Mouse (Mus musculus) lung, embryonic 16.5 days (tissue): Measurements from ENCODE around the gene Scamp1. TPM values are rescaled to one million over a fixed set of nuclear protein-coding genes. Genes with fewer than 3 reads are reported as not detected.
A peak's percentile ranks its signal among the peaks of the same experiment; 100 is the strongest.

Experiments
- ATAC-seq: fragments of 200-750 bp; cut with Nextera tagmentation; 2 replicates; pipeline ENCODE4 v1.8.0; 2017; ENCODE audit warnings: low read depth, mild to moderate bottlenecking, moderate library complexity
- H3K27ac ChIP-seq: fragments of 300-500 bp; sonication (generic); 2 replicates; pipeline ENCODE4 v1.5.1; 2014; ENCODE audit warnings: mild to moderate bottlenecking, control low read depth, low read length
- H3K27me3 ChIP-seq: fragments of 300-500 bp; sonication (generic); 2 replicates; pipeline ENCODE4 v1.6.1; 2014; ENCODE audit warnings: low read depth, low read length, mixed read lengths; ENCODE audit not compliant: control insufficient read depth, insufficient read depth
- H3K36me3 ChIP-seq: fragments of 300-500 bp; sonication (generic); 2 replicates; pipeline ENCODE4 v1.6.1; 2014; ENCODE audit warnings: low read length; ENCODE audit not compliant: control insufficient read depth, insufficient read depth
- H3K4me1 ChIP-seq: fragments of 300-500 bp; sonication (generic); replicated peaks from 2 replicates; pipeline ENCODE4 v1.6.1; 2014; ENCODE audit warnings: low read length, mixed read lengths; ENCODE audit not compliant: control insufficient read depth, insufficient read depth
- H3K4me2 ChIP-seq: fragments of 300-500 bp; sonication (generic); 2 replicates; pipeline ENCODE4 v1.6.1; 2014; ENCODE audit warnings: low read depth, low read length, control low read depth
- H3K4me3 ChIP-seq: fragments of 300-500 bp; sonication (generic); 2 replicates; pipeline ENCODE4 v1.5.1; 2014; ENCODE audit warnings: mild to moderate bottlenecking, low read length, control low read depth
- H3K9ac ChIP-seq: fragments of 300-500 bp; sonication (generic); 2 replicates; pipeline ENCODE4 v1.6.1; 2014; ENCODE audit warnings: low read length, control low read depth
- H3K9me3 ChIP-seq: fragments of 300-500 bp; sonication (generic); 2 replicates; pipeline ENCODE4 v1.6.1; 2016; ENCODE audit warnings: low read length; ENCODE audit not compliant: control insufficient read depth
- WGBS: fragments of 180-500 bp; shearing (Covaris S2); extraction: QIAGEN DNeasy Blood & Tissue Kit; methylation state at CpG from one replicate; pipeline ENCODE4 v1.1.7; 2014; 5-methylcytosine and 5-hydroxymethylcytosine counted together
- polyA plus RNA-seq: library from polyadenylated mRNA; unstranded; fragments of >200 nt; fragmentation: Nextera tagmentation; extraction: Ambion mirVana; gene quantifications from 2 replicates; pipeline ENCODE4 v1.2.1, GENCODE M21; 2015

Scamp1 gene
- polyA plus RNA-seq, 1 experiment from 2014 or later: 33.0 TPM

DNA sequence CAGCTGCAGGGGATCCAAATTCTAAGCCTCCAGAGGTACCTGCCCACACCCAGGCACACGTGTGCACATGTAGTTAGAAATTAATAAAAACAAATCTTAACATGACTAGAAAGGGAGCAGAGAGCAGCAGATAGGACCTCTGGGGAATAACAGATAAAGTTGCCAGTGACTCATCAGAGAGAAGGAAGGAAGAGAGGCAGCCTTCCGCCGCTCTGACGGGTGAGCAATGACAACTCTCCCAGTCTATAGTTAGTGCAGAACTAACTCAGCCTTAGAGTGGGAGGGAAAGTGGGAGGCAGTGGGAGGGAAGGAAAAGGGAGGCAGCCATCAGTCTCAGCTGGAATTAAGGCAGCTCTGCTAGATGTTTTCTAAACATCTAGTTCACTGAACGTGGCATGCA is 21.7 kb downstream of the Scamp1 start:
- Histone ChIP-seq H3K27me3 (no peaks in the 10 kb centered on the region), H3K4me2 (no peak overlapping the region), H3K4me1 (peaks cover 10% of the 10 kb centered on the region), H3K9ac (no peak overlapping the region), H3K27ac (no peak overlapping the region), H3K36me3 (no peaks in the 10 kb centered on the region), H3K4me3 (no peak overlapping the region), H3K9me3 (no peaks in the 10 kb centered on the region)
- ATAC-seq: no peak
- WGBS: 62% methylated on average over 5 of the region's 5 CpGs

DNA sequence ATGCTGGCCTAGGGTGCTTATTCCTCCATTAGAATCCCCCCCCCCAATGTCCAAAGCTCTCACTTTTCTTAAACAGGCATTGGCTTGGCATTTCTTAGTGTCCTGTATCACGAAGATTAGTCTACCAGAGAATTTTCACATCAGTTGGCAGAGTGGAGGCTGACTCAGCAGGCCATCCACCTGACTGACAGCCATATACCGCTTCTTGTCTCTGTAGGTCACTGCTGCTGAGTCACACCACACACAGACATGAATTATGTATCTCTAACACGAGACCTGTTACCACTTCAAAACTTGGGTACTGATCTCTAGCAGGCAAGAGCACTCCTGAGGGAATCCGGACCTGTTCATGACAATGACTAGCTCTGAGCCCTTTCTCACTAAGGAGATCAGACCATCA is 23.1 kb downstream of the Scamp1 start:
- no peak for ATAC-seq
- no peak overlapping the region for H3K9ac ChIP-seq
- H3K27ac ChIP-seq: no peak overlapping the region
- no peak overlapping the region for H3K4me3 ChIP-seq
- peaks cover 3% of the 10 kb centered on the region for H3K4me1 ChIP-seq
- H3K4me2 ChIP-seq: no peak overlapping the region
- no peaks in the 10 kb centered on the region for H3K9me3 ChIP-seq
- no peaks in the 10 kb centered on the region for H3K36me3 ChIP-seq
- 75% methylated on average over 4 of the region's 4 CpGs for WGBS
- H3K27me3 ChIP-seq: no peaks in the 10 kb centered on the region

DNA sequence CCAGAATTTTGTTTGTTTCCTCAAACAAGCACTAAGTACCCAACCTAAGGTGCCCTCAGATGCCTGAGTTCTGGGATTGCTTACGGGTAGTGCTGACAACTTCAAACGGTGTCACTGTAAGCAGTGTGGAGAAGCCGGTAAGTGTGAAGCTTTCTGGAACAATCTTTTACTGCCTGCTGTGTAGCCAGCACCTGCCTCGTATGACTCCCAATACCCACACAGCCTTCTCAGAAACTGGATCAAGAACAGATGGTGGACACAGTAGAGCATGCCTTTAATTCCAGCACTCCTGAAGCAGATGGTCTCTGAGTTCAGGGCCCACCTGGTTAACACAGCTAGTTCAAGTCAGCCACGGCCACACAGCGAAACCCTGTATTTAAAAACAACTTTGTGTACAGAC is 24.0 kb downstream of the Scamp1 start:
- no peak overlapping the region for H3K4me2 ChIP-seq
- H3K4me1 ChIP-seq: peaks cover 9% of the 10 kb centered on the region
- no peaks in the 10 kb centered on the region for H3K36me3 ChIP-seq
- H3K4me3 ChIP-seq: no peak overlapping the region
- no peak for ATAC-seq
- no peaks in the 10 kb centered on the region for H3K9me3 ChIP-seq
- WGBS: 67% methylated on average over 6 of the region's 6 CpGs
- H3K27ac ChIP-seq: no peak overlapping the region
- H3K9ac ChIP-seq: no peak overlapping the region
- H3K27me3 ChIP-seq: no peaks in the 10 kb centered on the region

DNA sequence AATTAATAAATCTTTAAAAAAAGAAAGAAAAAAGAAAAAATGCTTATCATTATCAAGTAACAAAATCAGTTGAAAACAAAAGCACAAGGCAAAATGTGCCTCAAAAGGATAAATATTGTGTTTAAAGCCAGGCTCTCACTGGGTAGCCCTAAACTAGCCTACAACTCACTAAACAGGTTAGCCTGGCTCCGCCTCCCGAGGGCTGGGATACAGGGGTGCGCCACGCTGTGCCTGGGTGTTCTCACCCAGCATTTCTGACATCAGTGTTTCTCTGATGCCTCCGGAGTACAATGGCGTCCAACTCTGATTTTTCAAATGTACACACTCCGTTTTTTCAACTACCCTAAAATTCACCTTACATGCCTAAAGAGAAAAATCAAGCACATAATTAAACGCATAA is 24.7 kb downstream of the Scamp1 start:
- Histone ChIP-seq H3K4me1 (peaks cover 9% of the 10 kb centered on the region; the same call in 1 of the 2 replicates), H3K27ac (no peak overlapping the region), H3K9me3 (no peaks in the 10 kb centered on the region), H3K4me3 (no peak overlapping the region), H3K36me3 (no peaks in the 10 kb centered on the region), H3K4me2 (no peak overlapping the region), H3K27me3 (no peaks in the 10 kb centered on the region), H3K9ac (no peak overlapping the region)
- no peak for ATAC-seq
- WGBS: 76% methylated on average over 8 of the region's 8 CpGs

DNA sequence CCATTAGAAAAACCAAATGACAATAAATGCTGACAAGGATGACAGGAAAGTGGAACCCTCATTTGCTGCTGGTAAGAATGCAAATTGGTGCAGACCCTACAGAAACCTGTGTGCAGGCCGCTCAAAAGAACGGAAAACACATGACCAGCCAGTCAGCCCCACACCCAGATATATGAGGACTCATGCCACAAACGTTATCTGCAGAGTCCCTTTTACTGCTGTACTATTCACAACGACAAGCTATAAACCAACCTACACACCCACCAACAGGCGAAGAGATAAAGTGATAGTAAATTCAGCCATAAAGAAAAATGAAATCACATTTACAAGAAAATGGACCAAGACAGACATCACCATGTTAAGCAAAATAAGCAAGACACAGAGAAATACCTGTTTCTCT is 26.4 kb downstream of the Scamp1 start:
- H3K4me2 ChIP-seq: no peak overlapping the region
- 85% methylated on average over 5 of the region's 5 CpGs for WGBS
- no peak overlapping the region for H3K27ac ChIP-seq
- no peaks in the 10 kb centered on the region for H3K27me3 ChIP-seq
- no peaks in the 10 kb centered on the region for H3K9me3 ChIP-seq
- H3K9ac ChIP-seq: no peak overlapping the region
- peaks cover 9% of the 10 kb centered on the region; the same call in 1 of the 2 replicates for H3K4me1 ChIP-seq
- no peak overlapping the region for H3K4me3 ChIP-seq
- no peak for ATAC-seq
- H3K36me3 ChIP-seq: no peaks in the 10 kb centered on the region

DNA sequence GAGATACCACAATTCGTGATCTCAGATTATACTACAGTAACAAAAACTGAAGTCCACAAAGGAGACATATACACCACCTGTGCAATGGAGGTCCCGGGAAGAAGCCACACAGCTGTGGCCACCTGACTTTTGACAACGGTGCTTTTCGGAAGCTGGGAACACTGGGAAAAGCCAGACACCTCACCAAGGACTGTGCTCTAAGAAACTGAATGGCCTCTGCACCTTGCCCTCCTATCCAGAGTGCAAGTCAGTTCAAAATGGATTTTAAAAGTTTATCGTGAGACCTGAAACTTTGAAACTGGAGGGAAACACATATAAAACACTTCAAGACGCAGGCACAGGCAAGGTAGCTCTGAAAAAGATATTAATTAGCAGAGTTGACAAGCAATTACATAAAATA is 27.1 kb downstream of the Scamp1 start:
- H3K9ac ChIP-seq: no peak overlapping the region
- H3K36me3 ChIP-seq: no peaks in the 10 kb centered on the region
- no peaks in the 10 kb centered on the region for H3K27me3 ChIP-seq
- no peaks in the 10 kb centered on the region for H3K9me3 ChIP-seq
- WGBS: 82% methylated on average over 6 of the region's 6 CpGs
- H3K27ac ChIP-seq: no peak overlapping the region
- ATAC-seq: no peak
- H3K4me1 ChIP-seq: peaks cover 9% of the 10 kb centered on the region; the same call in 1 of the 2 replicates
- H3K4me3 ChIP-seq: no peak overlapping the region
- H3K4me2 ChIP-seq: no peak overlapping the region

DNA sequence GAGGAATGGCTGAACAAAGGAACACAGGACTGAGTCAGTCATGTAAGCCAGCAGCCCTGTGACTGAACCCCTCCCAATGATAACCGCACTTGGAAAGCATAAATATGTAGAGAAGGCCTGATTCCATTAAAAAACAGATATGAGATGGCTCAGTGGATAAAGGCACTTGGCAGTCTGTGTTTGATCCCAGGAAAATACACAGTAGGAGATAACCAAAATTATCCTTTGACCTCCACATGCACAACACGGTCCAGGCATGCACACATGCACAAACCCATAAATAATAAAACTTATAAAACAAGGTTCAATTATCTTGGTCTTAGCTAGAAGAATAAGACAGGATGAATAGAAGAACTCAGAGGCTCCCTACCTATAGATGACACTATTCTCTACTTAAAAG is 27.9 kb downstream of the Scamp1 start:
- ATAC-seq: peak; percentile 31; the same call in 1 of the 2 replicates
- WGBS: 36% methylated on average over 2 of the region's 2 CpGs
- H3K27ac ChIP-seq: peak overlapping the region; percentile 9; the same call in 1 of the 2 replicates
- no peak overlapping the region for H3K4me3 ChIP-seq
- H3K9me3 ChIP-seq: no peaks in the 10 kb centered on the region
- H3K4me2 ChIP-seq: no peak overlapping the region
- H3K9ac ChIP-seq: no peak overlapping the region
- H3K27me3 ChIP-seq: no peaks in the 10 kb centered on the region
- no peaks in the 10 kb centered on the region for H3K36me3 ChIP-seq
- H3K4me1 ChIP-seq: peaks cover 9% of the 10 kb centered on the region; the same call in 1 of the 2 replicates

DNA sequence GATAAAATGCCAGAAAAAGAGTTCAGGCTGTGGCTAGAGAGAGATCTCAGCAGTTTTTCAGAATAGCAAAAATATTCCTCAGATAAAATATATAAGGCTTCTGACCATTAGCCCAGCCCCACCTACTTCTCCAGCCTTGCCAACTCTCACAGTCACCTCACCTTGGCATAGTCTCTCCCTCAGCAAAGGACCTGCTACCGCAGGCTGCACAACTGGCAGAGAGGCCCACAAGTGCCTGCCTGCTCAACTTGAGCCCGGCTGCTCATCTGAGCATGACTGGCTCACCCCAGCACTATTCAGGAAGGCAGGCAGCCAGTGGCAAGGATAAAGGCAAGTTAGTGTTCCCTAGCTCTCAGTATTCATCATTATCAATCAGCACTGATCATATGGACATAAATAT is 30.5 kb downstream of the Scamp1 start:
- Histone ChIP-seq H3K4me3 (no peak overlapping the region), H3K36me3 (no peaks in the 10 kb centered on the region), H3K9ac (no peak overlapping the region), H3K27me3 (no peaks in the 10 kb centered on the region), H3K9me3 (no peaks in the 10 kb centered on the region), H3K4me2 (no peak overlapping the region), H3K4me1 (peaks cover 7% of the 10 kb centered on the region; the same call in 1 of the 2 replicates), H3K27ac (no peak overlapping the region)
- ATAC-seq: no peak
- 90% methylated on average over 2 of the region's 2 CpGs for WGBS

DNA sequence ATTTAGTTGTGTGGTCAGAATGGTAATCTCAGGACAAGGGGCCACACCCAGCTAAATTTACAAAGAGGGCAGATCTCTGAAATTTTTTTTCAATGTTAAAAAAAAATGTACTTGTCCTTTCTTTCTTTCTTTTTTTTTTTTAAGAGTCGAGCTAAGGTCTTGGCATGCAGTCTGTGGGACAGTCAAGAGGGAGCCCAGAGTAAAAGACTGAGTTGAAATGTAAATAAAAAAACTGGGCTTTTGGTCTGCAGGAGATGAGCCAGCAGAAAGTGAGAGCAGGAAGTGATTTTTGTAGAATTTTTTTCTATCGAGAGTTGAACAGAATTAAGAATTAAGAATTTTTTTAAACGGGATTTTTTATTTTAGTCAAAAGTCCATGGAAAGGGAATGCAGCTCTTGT is 31.4 kb downstream of the Scamp1 start:
- Histone ChIP-seq H3K4me3 (no peak overlapping the region), H3K36me3 (no peaks in the 10 kb centered on the region), H3K4me1 (peaks cover 7% of the 10 kb centered on the region; the same call in 1 of the 2 replicates), H3K4me2 (no peak overlapping the region), H3K9ac (no peak overlapping the region), H3K27ac (no peak overlapping the region), H3K27me3 (no peaks in the 10 kb centered on the region), H3K9me3 (no peaks in the 10 kb centered on the region)
- no peak for ATAC-seq
- 44% methylated on average over 3 of the region's 3 CpGs for WGBS

DNA sequence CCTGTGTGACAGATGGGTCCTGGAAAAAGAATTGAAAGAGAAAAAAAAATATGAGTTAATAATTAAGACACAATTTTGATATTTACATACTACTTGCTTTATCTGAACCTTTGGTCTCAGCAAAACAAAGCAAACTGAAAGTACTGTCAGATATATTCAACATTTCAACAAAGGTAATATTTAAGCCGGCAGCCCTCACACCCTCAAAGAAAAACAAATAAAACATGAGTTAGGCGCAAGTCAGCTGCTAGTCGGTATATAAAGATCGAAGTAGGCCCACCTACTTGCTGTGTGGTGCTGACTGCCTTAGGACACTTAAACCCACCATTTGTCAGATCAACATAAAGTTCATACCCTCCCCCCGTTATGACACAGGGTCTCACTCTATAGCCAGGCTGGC is 32.6 kb downstream of the Scamp1 start:
- no peak overlapping the region for H3K4me2 ChIP-seq
- H3K36me3 ChIP-seq: no peaks in the 10 kb centered on the region
- no peak overlapping the region for H3K27ac ChIP-seq
- no peaks in the 10 kb centered on the region for H3K9me3 ChIP-seq
- H3K4me3 ChIP-seq: no peak overlapping the region
- H3K4me1 ChIP-seq: peaks cover 7% of the 10 kb centered on the region; the same call in 1 of the 2 replicates
- H3K27me3 ChIP-seq: no peaks in the 10 kb centered on the region
- ATAC-seq: no peak
- H3K9ac ChIP-seq: no peak overlapping the region
- 57% methylated on average over 5 of the region's 5 CpGs for WGBS
